Mouse (Mus musculus) adrenal gland, adult 18-20 months (tissue): ENCODE measurements around the gene Bloc1s5. TPM values are rescaled to one million over a fixed set of nuclear protein-coding genes. Genes with fewer than 3 reads are reported as not detected.

Experiments used
- DNase-seq, 2 experiments: peaks; one replicate each; pipeline ENCODE4 v3.0.0; 2021 to 2022; ENCODE audit warnings: low spot score in 2 of 2
- total RNA-seq, 2 experiments: library from RNA; stranded (reverse); gene quantifications; 1 replicate in 1 of 2; 2 replicates in 1 of 2; pipeline ENCODE4 v1.2.3; 2021

Bloc1s5 gene
- total RNA-seq, 2 experiments from 2014 or later: 21.7 to 23.8 TPM

DNA sequence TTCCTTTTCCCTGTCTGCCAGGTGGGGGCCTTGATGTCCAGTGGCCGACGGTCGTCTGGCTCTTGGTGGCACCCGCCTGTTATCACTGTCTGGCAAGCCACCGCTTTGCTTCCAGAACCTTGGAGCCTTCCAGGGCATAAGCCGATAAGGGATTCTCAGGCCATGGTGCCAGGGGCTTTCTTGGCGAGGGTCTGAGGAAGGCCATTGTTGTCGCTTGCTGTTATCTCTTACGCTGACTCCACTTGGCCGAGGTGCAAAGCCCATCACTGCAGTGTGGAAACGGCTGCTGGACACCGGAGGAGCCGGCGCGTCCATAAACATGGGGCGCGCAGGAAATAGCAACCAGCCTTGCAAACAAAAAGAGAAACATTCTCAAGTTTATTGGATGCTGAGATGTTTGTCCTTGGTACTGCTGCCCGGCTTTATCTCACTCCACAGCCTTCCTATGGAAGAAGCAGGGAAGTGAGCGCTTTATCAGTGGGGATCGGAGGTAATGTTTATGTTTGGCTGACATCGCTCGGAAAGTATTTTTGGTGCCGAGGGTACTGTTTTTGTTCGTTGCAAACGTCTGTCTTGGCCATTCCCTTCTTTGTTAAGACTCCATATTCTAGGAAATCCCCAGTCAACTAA, 54.8 kb downstream of the Bloc1s5 start:
- DNase-seq: no peak

DNA sequence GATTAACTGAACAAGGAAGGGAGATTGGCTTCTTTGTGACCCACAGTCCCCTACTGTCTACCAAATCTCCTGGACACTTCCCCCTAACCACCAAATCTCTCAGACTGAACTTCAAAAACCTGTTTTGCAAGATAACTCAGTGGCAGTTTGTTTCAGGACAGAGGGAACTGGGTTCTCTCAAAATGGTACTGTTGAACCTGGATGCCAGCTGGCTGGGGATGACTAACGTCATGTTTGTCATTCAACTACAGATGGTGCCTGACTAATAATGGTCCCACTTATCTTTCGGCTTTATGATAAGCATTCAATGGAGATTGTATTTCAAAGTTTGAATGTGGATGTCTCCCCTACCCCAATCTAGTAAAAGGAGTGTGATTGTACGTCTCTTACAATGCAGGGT, 60.2 kb downstream of the Bloc1s5 start:
- DNase-seq: no peak

DNA sequence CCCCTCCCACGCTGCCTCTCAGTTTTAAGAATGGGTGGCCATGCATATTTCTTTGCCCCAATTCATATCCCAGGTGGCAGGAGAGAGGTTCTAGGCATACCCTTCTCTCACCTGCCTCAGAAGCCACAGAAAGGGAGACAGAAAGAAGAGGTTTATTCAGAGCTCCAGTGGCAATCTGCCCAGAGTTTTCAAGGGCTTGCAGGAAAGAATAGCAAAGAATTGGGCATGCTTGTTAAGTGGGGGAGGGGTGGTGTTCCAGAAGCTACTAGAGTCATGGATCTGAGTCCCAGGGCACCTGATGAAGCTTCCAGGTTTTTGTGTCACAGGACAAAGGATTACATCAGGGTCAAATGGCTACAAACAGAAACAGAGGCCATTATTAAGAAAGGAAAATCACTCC, 61.6 kb downstream of the Bloc1s5 start:
- DNase-seq: no peak

DNA sequence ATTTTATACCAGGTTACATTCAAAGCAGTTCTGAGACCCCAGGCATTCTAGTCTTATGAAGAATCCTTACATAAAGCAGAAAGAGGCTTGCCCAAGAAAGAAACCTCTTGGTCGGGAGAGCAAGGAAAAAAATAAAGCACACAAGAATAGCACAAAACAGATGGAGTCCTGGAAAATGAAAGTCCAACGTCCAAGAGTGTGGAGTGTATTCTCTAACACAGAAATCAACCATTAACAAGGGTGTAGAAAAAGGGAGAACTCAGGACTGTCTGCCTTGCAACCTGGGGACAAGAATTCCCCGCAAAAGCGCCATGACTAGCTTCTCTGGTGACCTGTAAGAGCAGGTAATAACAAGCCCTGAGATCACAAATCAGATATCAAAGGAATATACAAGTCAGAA, 69.7 kb downstream of the Bloc1s5 start:
- DNase-seq: no peak

DNA sequence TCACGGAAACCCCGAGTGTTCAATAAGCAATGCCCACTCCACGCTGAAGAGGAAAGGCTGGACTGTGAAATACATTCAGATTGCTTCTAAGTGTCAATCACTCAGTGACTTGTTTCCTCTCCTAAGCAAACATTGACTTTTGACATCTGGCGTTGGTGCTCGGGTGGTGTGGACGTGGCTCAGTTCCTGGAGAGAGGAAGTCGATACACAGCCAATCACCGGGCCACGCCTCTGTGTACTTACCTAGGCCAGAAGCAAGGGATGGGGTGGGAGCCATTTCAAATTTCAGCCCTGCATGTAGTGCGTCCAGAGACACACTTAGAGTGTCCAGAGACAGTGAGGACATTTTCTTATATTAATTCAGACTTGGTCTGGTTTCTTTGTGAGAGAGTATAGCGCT, 80.3 kb downstream of the Bloc1s5 start:
- DNase-seq: no peak

DNA sequence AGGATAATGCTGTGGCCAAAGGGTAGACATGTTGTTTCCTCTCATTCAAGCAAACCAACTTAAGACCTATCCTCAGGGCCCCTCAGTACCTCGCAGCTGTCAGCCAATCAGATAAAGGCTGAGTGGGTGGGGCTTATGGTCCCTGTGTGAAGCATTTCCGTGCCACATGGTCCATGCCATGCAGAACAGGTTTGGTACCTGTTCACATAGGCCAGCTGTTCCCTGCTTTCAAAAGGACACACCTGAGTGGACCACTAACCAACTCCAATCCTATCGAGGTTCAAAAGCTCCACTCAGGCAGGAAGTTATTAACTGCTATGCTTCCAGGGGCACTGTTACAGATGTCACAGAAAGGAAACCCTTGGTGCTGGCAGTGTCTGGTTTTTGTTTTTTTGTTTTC, 80.7 kb downstream of the Bloc1s5 start:
- no peak for DNase-seq

DNA sequence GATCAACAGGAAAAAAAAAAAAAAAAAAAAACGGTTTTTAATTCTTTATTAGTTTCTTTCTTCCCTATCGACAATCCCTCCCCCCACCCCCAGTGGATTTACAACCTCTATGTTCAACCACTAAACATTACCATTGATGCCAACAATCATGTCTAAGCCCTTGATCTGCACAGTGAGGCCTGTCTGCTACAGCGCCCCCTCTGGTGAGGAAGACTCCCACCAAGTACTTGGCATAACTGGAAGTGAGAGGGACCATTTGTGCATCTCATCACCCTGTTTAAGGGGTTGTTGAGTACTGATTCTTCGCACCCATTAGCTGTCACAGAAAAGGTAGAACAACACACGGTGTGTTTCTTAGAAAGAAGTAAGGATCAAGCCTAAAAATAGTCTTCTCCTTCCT, 86.2 kb downstream of the Bloc1s5 start:
- no peak for DNase-seq

DNA sequence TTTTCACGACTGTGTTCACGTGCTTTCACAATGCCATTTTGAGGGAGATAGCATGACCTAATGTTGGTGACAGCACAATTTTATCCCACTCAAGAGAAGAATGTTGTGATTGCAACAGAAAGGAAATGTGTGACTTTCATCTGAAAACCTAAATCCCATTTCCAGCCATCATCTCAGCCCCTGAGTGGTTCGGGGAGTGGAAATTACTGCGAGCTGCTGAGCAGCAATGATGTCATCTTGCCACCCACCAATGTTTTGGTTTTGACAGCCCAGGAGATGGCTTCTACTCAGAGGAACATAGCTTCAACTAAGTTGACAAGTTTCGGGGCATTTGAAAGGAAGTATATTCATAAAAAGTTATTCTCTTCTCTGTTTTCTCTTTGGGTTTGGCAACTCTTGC, 87.2 kb downstream of the Bloc1s5 start:
- no peak for DNase-seq

DNA sequence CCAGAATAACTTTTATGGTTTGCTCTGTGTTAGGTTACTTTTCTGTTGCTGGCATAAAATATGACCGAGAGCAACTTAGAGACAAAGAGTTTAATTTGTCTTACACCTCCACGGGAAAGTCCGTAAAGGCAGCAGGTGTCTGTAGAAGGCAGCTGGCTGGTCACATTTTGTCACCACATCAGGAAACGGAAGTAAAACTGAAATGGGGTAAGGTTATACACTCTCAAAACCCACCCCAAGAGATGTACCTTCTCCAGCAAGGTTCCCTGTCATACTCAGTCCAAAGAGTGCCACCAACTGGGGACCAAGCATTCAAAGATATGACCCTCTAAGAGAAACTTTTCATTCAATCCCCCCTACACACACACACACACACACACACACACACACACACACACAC, 88.2 kb downstream of the Bloc1s5 start:
- DNase-seq: no peak

DNA sequence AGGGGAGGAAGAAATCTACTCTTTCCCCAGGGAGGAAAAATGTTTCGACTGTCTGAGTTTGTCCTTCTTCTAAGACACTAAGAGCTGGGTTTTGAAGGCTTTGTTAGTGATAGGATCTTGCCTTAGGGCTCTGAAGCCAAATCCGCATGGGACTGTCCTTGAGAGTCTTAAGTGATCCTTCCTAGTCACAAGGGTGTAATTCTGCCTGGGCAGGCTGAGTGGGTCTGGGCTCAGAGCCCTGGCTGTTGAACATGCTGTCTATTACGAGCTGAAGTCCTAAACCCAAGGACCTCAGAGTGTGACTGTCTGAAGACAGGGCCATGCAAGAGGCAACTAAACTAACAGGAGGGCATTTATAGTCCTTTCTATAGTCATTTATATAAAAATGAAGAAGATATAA, 89.4 kb downstream of the Bloc1s5 start:
- DNase-seq: no peak

DNA sequence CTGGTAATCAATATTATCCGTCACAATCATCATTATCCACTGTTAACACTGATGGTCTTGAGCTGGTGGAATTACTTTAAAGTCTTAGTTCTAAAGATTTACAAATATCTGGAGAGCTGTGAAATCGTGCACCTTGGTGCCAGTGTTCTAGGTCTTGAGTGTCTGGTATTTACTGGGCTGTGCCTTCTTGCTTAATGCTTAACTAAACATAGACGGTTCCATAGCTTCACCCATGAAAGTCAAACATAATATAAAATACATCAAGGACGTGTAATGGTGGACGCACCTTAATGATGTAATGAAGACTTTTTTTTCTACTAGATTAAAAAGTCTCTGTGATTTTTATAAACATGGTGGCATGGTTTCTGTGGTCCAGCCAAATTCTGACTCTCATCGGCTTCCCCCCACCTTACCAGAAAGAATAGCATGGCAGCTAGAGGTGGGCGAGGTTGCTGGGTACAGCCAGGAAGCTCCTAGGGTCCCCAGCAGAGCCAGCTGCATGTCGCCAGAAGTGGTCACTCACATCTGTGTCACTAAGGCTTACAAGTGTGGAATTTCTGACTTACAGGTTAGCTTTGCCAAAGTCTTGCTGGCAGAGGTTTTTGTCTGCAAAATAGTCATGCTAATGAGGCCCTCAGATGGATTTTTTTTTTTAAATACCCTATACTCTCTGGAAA, 90.0 kb downstream of the Bloc1s5 start:
- DNase-seq: no peak

DNA sequence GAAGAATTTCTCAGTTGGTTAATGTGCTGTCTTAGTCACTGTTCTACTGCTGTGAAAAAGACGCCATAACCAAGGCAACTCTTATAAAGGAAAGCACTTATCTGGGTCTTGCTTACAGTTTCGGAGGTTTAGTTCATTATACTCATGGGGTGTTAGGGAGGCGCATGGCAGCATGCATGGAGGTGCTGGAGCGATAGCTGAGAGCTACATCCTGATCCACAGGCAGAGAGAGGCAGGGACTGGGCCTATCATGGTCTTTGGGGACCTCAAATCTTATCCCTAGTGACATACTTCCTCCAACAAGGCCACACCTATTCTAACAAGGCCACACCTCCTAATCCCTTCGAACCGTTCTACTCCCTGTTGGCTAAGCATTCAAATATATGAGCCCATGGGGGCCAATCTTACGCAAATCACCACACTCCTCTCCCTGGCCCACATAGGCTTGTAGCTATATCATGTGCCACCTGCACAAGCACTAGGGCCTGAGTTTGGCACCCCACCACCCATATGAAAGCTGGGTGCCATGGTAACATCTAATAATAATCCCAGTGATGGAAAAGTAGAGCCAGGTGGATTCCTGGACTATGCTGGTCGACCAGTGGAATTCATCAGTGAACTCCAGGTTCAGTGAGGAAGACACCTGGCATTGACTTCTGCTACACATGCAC, 91.3 kb downstream of the Bloc1s5 start:
- DNase-seq: no peak

Other genes starting within 250 kb of the Bloc1s5 start
- gene Txndc5, start 106.3 kb downstream of the Bloc1s5 start, total RNA-seq: 100 to 1,000 TPM; 106 to 177 TPM
- gene Eef1e1, start 23.9 kb upstream of the Bloc1s5 start, total RNA-seq: 10 to 100 TPM; 28.9 to 44.0 TPM